Mouse (Mus musculus): ENCODE measurements at regions not wholly inside any gene's neighbourhood (a gene's known extent, or its start where the extent isn't known, plus 50 kb on each side); places are given as distances from the start of the nearest gene placed in this dataset.

DNA sequence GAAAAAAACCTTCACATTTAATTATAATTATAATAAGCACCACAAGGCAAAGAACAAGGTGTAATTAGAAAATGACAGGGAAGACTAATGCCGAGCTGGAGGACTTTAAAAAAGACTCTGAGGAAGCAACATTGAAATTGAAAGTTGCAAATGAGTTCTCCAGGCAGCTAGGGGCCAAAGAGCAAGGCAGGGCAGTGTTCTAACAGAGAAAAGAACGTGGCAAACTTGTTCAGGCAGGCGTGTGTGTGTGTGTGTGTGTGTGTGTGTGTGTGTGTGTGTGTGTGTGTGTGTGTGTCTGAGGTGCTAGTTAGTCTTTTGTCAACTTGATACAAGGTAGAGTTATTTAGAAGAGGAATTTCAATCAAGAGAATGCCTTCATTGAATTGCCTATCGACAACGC lies 60.0 kb upstream of the Hmcn1 start:
- no peak for TF ChIP-seq CTCF (IDR thresholded peaks at IDR 0.05; ENCODE audit: borderline replicate concordance, insufficient read depth, low read depth, low read length)
- TF ChIP-seq POLR2A (IDR thresholded peaks at IDR 0.05; ENCODE audit: borderline replicate concordance, insufficient read depth, low read length), result no peak

Data from cerebellum, adult 2 months (tissue).